Mouse (Mus musculus): ENCODE results near the gene Gclc.

DNA sequence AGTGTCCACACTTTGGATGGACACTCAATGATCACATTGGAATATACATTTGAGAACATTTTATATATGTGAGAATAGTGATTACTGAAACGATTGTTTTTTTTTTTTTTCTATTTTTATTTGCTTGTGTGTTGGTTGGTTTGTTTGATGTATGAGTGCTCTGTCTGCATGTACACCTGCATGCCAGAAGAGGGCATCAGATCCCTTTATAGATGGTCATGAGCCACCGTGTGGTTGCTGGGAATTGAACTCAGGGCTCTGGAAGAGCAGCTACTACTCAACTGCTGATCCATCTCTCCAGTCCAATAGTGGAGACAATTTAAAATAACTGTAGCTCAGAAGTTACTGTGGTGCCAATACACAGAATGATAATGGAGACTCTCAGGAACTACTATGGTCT is 65.0 kb downstream of the Gclc start:
- no peak for TF ChIP-seq CTCF (IDR thresholded peaks at IDR 0.05; ENCODE audit: control insufficient read depth, insufficient read depth, insufficient read length)
- no peak for TF ChIP-seq CEBPB (IDR thresholded peaks at IDR 0.05; ENCODE audit: low read depth)
